Mouse (Mus musculus): ENCODE measurements around the gene Papss2. TPM values are rescaled to one million over a fixed set of nuclear protein-coding genes. Genes with fewer than 3 reads are reported as not detected.
"Not testable (repeated sequence)": the region's sequence is repeated elsewhere in the genome, so short reads cannot be mapped to it uniquely, and the experiment has no call there.

The Papss2 gene
- total RNA-seq, 2 experiments from 2014 or later: 11.4 to 13.2 TPM

- no peak for DNase-seq
These were observed 45.9 kb downstream of the Papss2 start for GRCm38 (mm10) chr19:32641535-32641934.

- DNase-seq: no peak
These were observed 46.4 kb downstream of the Papss2 start for GRCm38 (mm10) chr19:32641995-32642394.

GRCm38 (mm10) chr19:32643642-32644041 lies 48.1 kb downstream of the Papss2 start:
- no peak for DNase-seq

GRCm38 (mm10) chr19:32645939-32646338 lies 50.3 kb downstream of the Papss2 start:
- DNase-seq: no peak

- no peak for DNase-seq
These were observed 50.8 kb downstream of the Papss2 start for GRCm38 (mm10) chr19:32646382-32646781.

- DNase-seq: no peak
These were observed 52.5 kb downstream of the Papss2 start for GRCm38 (mm10) chr19:32648019-32648571.

GRCm38 (mm10) chr19:32651046-32651445 lies 55.5 kb downstream of the Papss2 start:
- no peak for DNase-seq

GRCm38 (mm10) chr19:32653122-32653521 lies 57.5 kb downstream of the Papss2 start:
- no peak for DNase-seq

- no peak for DNase-seq
These were observed 58.2 kb downstream of the Papss2 start for GRCm38 (mm10) chr19:32653630-32654362.

GRCm38 (mm10) chr19:32659346-32659745 lies 63.8 kb downstream of the Papss2 start:
- no peak for DNase-seq

GRCm38 (mm10) chr19:32662936-32663335 lies 67.3 kb downstream of the Papss2 start:
- DNase-seq: no peak

- no peak for DNase-seq
These were observed 69.7 kb downstream of the Papss2 start for GRCm38 (mm10) chr19:32665243-32665642.

- not testable (repeated sequence) for DNase-seq
These were observed 72.2 kb downstream of the Papss2 start for GRCm38 (mm10) chr19:32667830-32668229.

GRCm38 (mm10) chr19:32675766-32676165 lies 80.2 kb downstream of the Papss2 start:
- no peak for DNase-seq

GRCm38 (mm10) chr19:32680894-32681293 lies 85.3 kb downstream of the Papss2 start:
- no peak for DNase-seq

- no peak for DNase-seq
These were observed 87.5 kb downstream of the Papss2 start for GRCm38 (mm10) chr19:32683081-32683480.

- DNase-seq: no peak
These were observed 92.1 kb downstream of the Papss2 start for GRCm38 (mm10) chr19:32687721-32688120.

GRCm38 (mm10) chr19:32688227-32688626 lies 92.6 kb downstream of the Papss2 start:
- not testable (repeated sequence) for DNase-seq

- no peak for DNase-seq
These were observed 94.1 kb downstream of the Papss2 start for GRCm38 (mm10) chr19:32689724-32690123.

- DNase-seq: no peak
These were observed 101.1 kb downstream of the Papss2 start for GRCm38 (mm10) chr19:32696674-32697073.

- DNase-seq: no peak
These were observed 106.6 kb downstream of the Papss2 start for GRCm38 (mm10) chr19:32702191-32702590.

GRCm38 (mm10) chr19:32708996-32709395 lies 113.4 kb downstream of the Papss2 start:
- DNase-seq: no peak

- DNase-seq: no peak
These were observed 114.7 kb downstream of the Papss2 start for GRCm38 (mm10) chr19:32710288-32710687.
